Mouse (Mus musculus): ENCODE results near the gene Nhlrc2.

The Nhlrc2 gene

GRCm38 (mm10) chr19:56619546-56619945 is 71.5 kb downstream of the Nhlrc2 start:
- DNase-seq (ENCODE audit: low read depth, low spot score): no peak

GRCm38 (mm10) chr19:56621876-56622275 is 73.8 kb downstream of the Nhlrc2 start:
- no peak for DNase-seq (ENCODE audit: low read depth, low spot score)

GRCm38 (mm10) chr19:56627881-56628472 is 79.9 kb downstream of the Nhlrc2 start:
- no peak for DNase-seq (ENCODE audit: low read depth, low spot score)

GRCm38 (mm10) chr19:56629647-56630046 is 81.6 kb downstream of the Nhlrc2 start:
- no peak for DNase-seq (ENCODE audit: low read depth, low spot score)

DNA sequence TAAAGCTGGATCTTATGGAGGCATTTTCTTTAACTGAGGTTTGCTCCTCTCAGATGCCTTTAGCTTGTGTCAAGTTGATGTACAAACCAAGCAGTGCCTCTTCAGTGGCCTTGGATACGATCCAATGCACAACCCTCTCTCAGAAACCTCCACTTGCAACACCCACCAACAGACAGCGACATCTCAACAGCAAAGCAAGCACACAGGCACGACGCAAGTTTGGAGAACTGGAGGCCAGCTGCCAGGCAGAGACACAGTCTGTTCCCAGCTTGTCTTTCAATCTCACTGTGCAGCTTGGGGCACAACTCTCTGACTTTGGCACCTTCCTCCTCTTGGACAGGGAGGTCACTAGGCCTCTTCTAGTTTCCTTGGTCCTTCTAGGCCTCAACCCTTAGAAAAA is 83.0 kb downstream of the Nhlrc2 start:
- no peak for DNase-seq (ENCODE audit: low read depth, low spot score)

- no peak for DNase-seq (ENCODE audit: low read depth, low spot score)
Observed at GRCm38 (mm10) chr19:56631451-56631901, 83.4 kb downstream of the Nhlrc2 start.

GRCm38 (mm10) chr19:56637035-56637683 is 89.1 kb downstream of the Nhlrc2 start:
- DNase-seq (ENCODE audit: low read depth, low spot score): no peak

GRCm38 (mm10) chr19:56637684-56638049 is 89.6 kb downstream of the Nhlrc2 start:
- DNase-seq (ENCODE audit: low read depth, low spot score): no peak

DNA sequence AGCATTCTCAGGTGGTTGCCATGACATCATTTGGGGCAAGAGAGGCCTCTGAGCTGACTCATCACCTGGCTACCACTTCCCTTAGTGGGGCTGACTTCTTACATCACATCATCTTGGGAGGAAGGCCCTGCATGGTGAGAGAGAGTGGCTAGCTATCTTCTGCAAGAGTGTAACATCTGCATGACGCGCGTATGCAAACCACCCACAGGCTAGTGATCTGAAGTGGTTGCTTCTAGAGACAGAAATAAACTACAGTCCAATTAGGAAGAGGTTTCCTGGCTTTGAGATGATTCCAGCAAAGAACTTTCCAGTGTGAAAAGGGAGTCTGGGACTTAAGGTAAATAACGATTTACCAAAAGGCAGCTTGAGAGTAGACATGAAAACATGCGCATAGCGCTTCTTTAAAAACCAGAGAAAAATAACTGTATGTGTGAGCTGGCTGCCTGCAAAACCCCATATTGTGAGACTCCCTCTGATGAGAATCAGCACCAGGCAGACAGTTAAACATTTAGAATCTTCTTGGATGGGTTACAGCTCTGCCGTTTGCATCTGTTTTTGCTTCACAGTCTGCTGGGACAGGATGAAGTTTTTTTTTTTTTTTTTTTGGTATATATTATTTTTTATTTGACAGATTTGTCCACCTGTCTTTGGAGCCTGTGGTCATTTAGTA is 99.5 kb downstream of the Nhlrc2 start:
- no peak for DNase-seq (ENCODE audit: low read depth, low spot score)

- DNase-seq (ENCODE audit: low read depth, low spot score): no peak
Observed at GRCm38 (mm10) chr19:56651262-56651661, 103.2 kb downstream of the Nhlrc2 start.

- DNase-seq (ENCODE audit: low read depth, low spot score): no peak
Observed at GRCm38 (mm10) chr19:56652034-56652962, 104.2 kb downstream of the Nhlrc2 start.
